Mouse (Mus musculus): Measurements from ENCODE around the gene Serpinf1. TPM values are rescaled to one million over a fixed set of nuclear protein-coding genes. Genes with fewer than 3 reads are reported as not detected.

Serpinf1 gene
- 10 to 100 TPM; 30.8 to 38.9 TPM for total RNA-seq (2021)
- long read RNA-seq, transcript Serpinf1-201 (8 exons, 1,832 nt), result major isoform, 19 of 20 reads
- long read RNA-seq, partial matches to known transcripts, result 1 of 20 reads
- long read RNA-seq, other reads (novel, unspliced or antisense), result 0 of 20 reads

- no peak for DNase-seq (ENCODE audit: low spot score in 2 of 2)
These were observed at the start of gene Serpinf1 for GRCm38 (mm10) chr11:75422013-75422792. TSS of gene Serpinf1 (minus strand) at chr11:75422701.

GRCm38 (mm10) chr11:75470675-75471074, 48.2 kb upstream of the Serpinf1 start:
- DNase-seq (ENCODE audit: low spot score in 2 of 2), result no peak

- no peak for DNase-seq (ENCODE audit: low spot score in 2 of 2)
These were observed 46.8 kb upstream of the Serpinf1 start for GRCm38 (mm10) chr11:75469261-75469660.

- DNase-seq (ENCODE audit: low spot score in 2 of 2), result no peak
These were observed 45.9 kb upstream of the Serpinf1 start for GRCm38 (mm10) chr11:75468410-75468809.

GRCm38 (mm10) chr11:75467512-75468215, 45.2 kb upstream of the Serpinf1 start:
- peak in 1 of 2 experiments; percentile 20 for DNase-seq (ENCODE audit: low spot score in 2 of 2)

- no peak for DNase-seq (ENCODE audit: low spot score in 2 of 2)
These were observed 44.4 kb upstream of the Serpinf1 start for GRCm38 (mm10) chr11:75466731-75467505.

GRCm38 (mm10) chr11:75465051-75465450, 42.5 kb upstream of the Serpinf1 start:
- DNase-seq (ENCODE audit: low spot score in 2 of 2), result no peak

GRCm38 (mm10) chr11:75464417-75464816, 41.9 kb upstream of the Serpinf1 start:
- no peak for DNase-seq (ENCODE audit: low spot score in 2 of 2)

GRCm38 (mm10) chr11:75463624-75464023, 41.1 kb upstream of the Serpinf1 start:
- no peak for DNase-seq (ENCODE audit: low spot score in 2 of 2)

GRCm38 (mm10) chr11:75462865-75463336, 40.4 kb upstream of the Serpinf1 start:
- DNase-seq (ENCODE audit: low spot score in 2 of 2), result peak; percentile 60 to 75

GRCm38 (mm10) chr11:75462253-75462783, 39.8 kb upstream of the Serpinf1 start:
- peak; percentile 48 to 56 for DNase-seq (ENCODE audit: low spot score in 2 of 2)

GRCm38 (mm10) chr11:75461743-75462252, 39.3 kb upstream of the Serpinf1 start:
- DNase-seq (ENCODE audit: low spot score in 2 of 2), result peak in 1 of 2 experiments; percentile 53

- peak; percentile 98 to 99 for DNase-seq (ENCODE audit: low spot score in 2 of 2)
These were observed 38.6 kb upstream of the Serpinf1 start, which contains the start of gene Tlcd2 for GRCm38 (mm10) chr11:75460844-75461742. TSS of gene Tlcd2 (plus strand) at chr11:75461715.

- DNase-seq (ENCODE audit: low spot score in 2 of 2), result peak; percentile 82 to 87
These were observed 37.8 kb upstream of the Serpinf1 start for GRCm38 (mm10) chr11:75460103-75460843.

- no peak for DNase-seq (ENCODE audit: low spot score in 2 of 2)
These were observed 37.2 kb upstream of the Serpinf1 start for GRCm38 (mm10) chr11:75459751-75460102.

- DNase-seq (ENCODE audit: low spot score in 2 of 2), result no peak
These were observed 36.7 kb upstream of the Serpinf1 start for GRCm38 (mm10) chr11:75459141-75459711.

GRCm38 (mm10) chr11:75458628-75459041, 36.1 kb upstream of the Serpinf1 start:
- peak in 1 of 2 experiments; percentile 48 for DNase-seq (ENCODE audit: low spot score in 2 of 2)

GRCm38 (mm10) chr11:75458169-75458568, 35.7 kb upstream of the Serpinf1 start:
- peak in 1 of 2 experiments; percentile 44 for DNase-seq (ENCODE audit: low spot score in 2 of 2)

Measured in layer of hippocampus, postnatal 10 days (tissue).